Mouse (Mus musculus): ENCODE results near the gene Synj2.

- TF ChIP-seq MAZ (IDR thresholded peaks at IDR 0.05; ENCODE audit: low read depth, low read length), result no peak
- no peak for TF ChIP-seq EP300 (IDR thresholded peaks at IDR 0.05; ENCODE audit: low read depth in 1 of 2, low read length in 2 of 2)
- no peak for TF ChIP-seq CTCF (IDR thresholded peaks at IDR 0.05 in 2 of 3, conservative IDR thresholded peaks at IDR 0.05 in 1 of 3; ENCODE audit: control insufficient read depth in 1 of 3, insufficient read depth in 1 of 3, low read depth in 2 of 3, low read length in 3 of 3, poor library complexity in 1 of 3, severe bottlenecking in 1 of 3)
These were observed 72.0 kb downstream of the Synj2 start for GRCm38 (mm10) chr17:6013079-6013478.
